In genomic region chr16:30539433-30539832, GRCm38 (mm10) we compare ENCODE assay signal across 8 mouse cellular contexts. TPM values are rescaled to one million over a fixed set of nuclear protein-coding genes. Genes with fewer than 3 reads are reported as not detected.
DNase-seq lines count a peak whose midpoint lies in the region; ATAC-seq and TF ChIP-seq lines count a peak whose summit lies in the region.

No protein-coding gene starts in this region.

- H3K4me3 ChIP-seq in liver, embryonic 13.5 days (replicated peaks) = no peak overlapping the region

- DNase-seq in layer of hippocampus, postnatal 10 days (ENCODE audit: low spot score in 2 of 2) = peak; percentile 42 to 65
- no peak for DNase-seq in layer of hippocampus, adult 9-11 months
- peak; percentile 80 for DNase-seq in ES-CJ7 (ENCODE audit: low read depth, low spot score)
- DNase-seq in brain, embryonic 14.5 days (ENCODE audit: low read depth) = peak; percentile 72
- peak; percentile 36 for DNase-seq in liver, embryonic 13.5 days
- peak; percentile 29 for DNase-seq in spleen, adult 12 weeks (ENCODE audit: low spot score)
- DNase-seq in urinary bladder, postnatal 4 days (ENCODE audit: low spot score in 2 of 2) = no peak

- no peak for TF ChIP-seq POLR2A in brain, embryonic 14.5 days (IDR thresholded peaks at IDR 0.05; ENCODE audit: borderline replicate concordance, extremely low read depth, insufficient read depth, insufficient read length, poor library complexity, severe bottlenecking)

- H3K9ac ChIP-seq in liver, embryonic 13.5 days = no peak overlapping the region

- peaks cover 2% of the 10 kb centered on the region for H3K4me1 ChIP-seq in liver, embryonic 13.5 days (replicated peaks)

- TF ChIP-seq CTCF in brain, embryonic 14.5 days (IDR thresholded peaks at IDR 0.05; ENCODE audit: borderline replicate concordance, extremely low read depth, insufficient read depth, insufficient read length) = peak; percentile 84

- ATAC-seq in granulocyte monocyte progenitor cell, adult 5-6 weeks (replicated peaks; ENCODE audit: poor library complexity, severe bottlenecking) = peak; percentile 63
- ATAC-seq in liver, embryonic 13.5 days (ENCODE audit: low read depth) = no peak

- no peaks in the 10 kb centered on the region for H3K36me3 ChIP-seq in liver, embryonic 13.5 days

- no peaks in the 10 kb centered on the region for H3K9me3 ChIP-seq in liver, embryonic 13.5 days (replicated peaks)

- peaks cover 45% of the 10 kb centered on the region for H3K27me3 ChIP-seq in liver, embryonic 13.5 days

- no peak overlapping the region for H3K27ac ChIP-seq in liver, embryonic 13.5 days

- WGBS in liver, embryonic 13.5 days (ENCODE audit: insufficient replicate concordance) = 17% methylated on average over 10 of the region's 10 CpGs

- H3K4me2 ChIP-seq in liver, embryonic 13.5 days = no peak overlapping the region

RNA-seq across cellular contexts. Expression of gene Tmem44, which starts 11.2 kb away (rescaled TPM):
- 10 to 100 TPM; 55.9 to 61.6 TPM for total RNA-seq in layer of hippocampus, postnatal 10 days (2021)
- polyA plus RNA-seq in brain, embryonic 14.5 days (2012; rRNA removed) = 124 and 134 TPM in 2 replicates
- total RNA-seq in granulocyte monocyte progenitor cell, adult 5-6 weeks (2014; fragmentation: Nextera tagmentation) = 1.4 TPM in 1 of 2 replicates, not detected in the other
- 0.21 and 0.30 TPM in 2 replicates for total RNA-seq in granulocyte monocyte progenitor cell, adult 5-6 weeks (2017)
- polyA plus RNA-seq in liver, embryonic 13.5 days (2015; fragmentation: Nextera tagmentation; extraction: Ambion mirVana) = 1.0 and 1.2 TPM in 2 replicates

RNA-seq across cellular contexts. Expression of gene Lsg1, which starts 48.0 kb away (rescaled TPM):
- 10 to 100 TPM; 24.4 to 25.6 TPM for total RNA-seq in layer of hippocampus, postnatal 10 days (2021)
- polyA plus RNA-seq in brain, embryonic 14.5 days (2012; rRNA removed) = 28.6 and 29.1 TPM in 2 replicates
- total RNA-seq in granulocyte monocyte progenitor cell, adult 5-6 weeks (2014; fragmentation: Nextera tagmentation) = 48.8 and 48.9 TPM in 2 replicates
- total RNA-seq in granulocyte monocyte progenitor cell, adult 5-6 weeks (2017) = 59.3 and 74.0 TPM in 2 replicates
- 36.9 and 45.8 TPM in 2 replicates for polyA plus RNA-seq in liver, embryonic 13.5 days (2015; fragmentation: Nextera tagmentation; extraction: Ambion mirVana)

Comparison
In these comparisons a context has a peak if more than half of its experiments do, and no peak if none do; other contexts are left out.
1. DNase-seq: peak in layer of hippocampus, postnatal 10 days (2 of 2), ES-CJ7 (single experiment), brain, embryonic 14.5 days (single experiment), liver, embryonic 13.5 days (single experiment) and spleen, adult 12 weeks (single experiment); none in layer of hippocampus, adult 9-11 months (single experiment) and urinary bladder, postnatal 4 days (0 of 2).
2. RNA of gene Tmem44, which starts 11.2 kb away (total RNA-seq): 55.9 to 61.6 TPM in layer of hippocampus, postnatal 10 days; 0.21 to 1.4 TPM in granulocyte monocyte progenitor cell, adult 5-6 weeks; every median in the first group is over 10 times any median in the second.